Mouse (Mus musculus) liver, embryonic 14.5 days (tissue): ENCODE results near the gene Zbtb39.

Experiments used
- CTCF ChIP-seq: IDR thresholded peaks from 2 replicates; pipeline ENCODE4 v1.5.1; 2016; ENCODE audit warnings: antibody characterized with exemption, low read depth, control low read depth
- EP300 ChIP-seq: IDR thresholded peaks from 2 replicates; pipeline ENCODE4 v1.6.1; 2016; ENCODE audit warnings: antibody characterized with exemption, low read depth

- TF ChIP-seq CTCF: no peak
- TF ChIP-seq EP300: no peak
Observed at GRCm38 (mm10) chr10:127748847-127749612, 9.7 kb downstream of the Zbtb39 start.
